Mouse (Mus musculus) E14TG2a.4 (cell line): ENCODE measurements at regions not wholly inside any gene's neighbourhood (a gene's known extent, or its start where the extent isn't known, plus 50 kb on each side); places are given as distances from the start of the nearest gene placed in this dataset.

ENCODE experiments used
- CTCF ChIP-seq: conservative IDR thresholded peaks from 2 replicates; pipeline ENCODE4 v1.5.1; 2014; ENCODE audit warnings: low read length
- POU5F1 ChIP-seq: IDR thresholded peaks from 2 replicates; pipeline ENCODE4 v1.6.1; 2014; ENCODE audit warnings: low read length, borderline replicate concordance

GRCm38 (mm10) chr13:54883748-54884708 is 65.2 kb upstream of the Unc5a start:
- TF ChIP-seq CTCF (no peak), POU5F1 (no peak)
